Mouse (Mus musculus): Measurements from ENCODE around the gene Nrp1.

Nrp1 gene

GRCm38 (mm10) chr8:128471186-128471585, 112.8 kb downstream of the Nrp1 start:
- no peak for DNase-seq

GRCm38 (mm10) chr8:128472871-128473270, 114.5 kb downstream of the Nrp1 start:
- DNase-seq, result no peak

GRCm38 (mm10) chr8:128473456-128474239, 115.2 kb downstream of the Nrp1 start:
- no peak for DNase-seq

- no peak for DNase-seq
These were observed 116.2 kb downstream of the Nrp1 start for GRCm38 (mm10) chr8:128474614-128475013.

- no peak for DNase-seq
These were observed 117.8 kb downstream of the Nrp1 start for GRCm38 (mm10) chr8:128476206-128476605.

- DNase-seq, result no peak
These were observed 119.6 kb downstream of the Nrp1 start for GRCm38 (mm10) chr8:128478017-128478416.

GRCm38 (mm10) chr8:128479309-128480013, 121.1 kb downstream of the Nrp1 start:
- DNase-seq, result no peak

GRCm38 (mm10) chr8:128480896-128481665, 122.7 kb downstream of the Nrp1 start:
- DNase-seq, result no peak

- DNase-seq, result no peak
These were observed 124.9 kb downstream of the Nrp1 start for GRCm38 (mm10) chr8:128483344-128483743.

- no peak for DNase-seq
These were observed 126.3 kb downstream of the Nrp1 start for GRCm38 (mm10) chr8:128484720-128485124.

- DNase-seq, result no peak
These were observed 127.6 kb downstream of the Nrp1 start for GRCm38 (mm10) chr8:128486043-128486442.

GRCm38 (mm10) chr8:128487966-128488931, 129.8 kb downstream of the Nrp1 start:
- DNase-seq, result peak; percentile 23 to 33

GRCm38 (mm10) chr8:128489351-128489750, 130.9 kb downstream of the Nrp1 start:
- DNase-seq, result no peak

- peak; percentile 53 to 54 for DNase-seq
These were observed 133.0 kb downstream of the Nrp1 start for GRCm38 (mm10) chr8:128491126-128492067.

- no peak for DNase-seq
These were observed 135.4 kb downstream of the Nrp1 start for GRCm38 (mm10) chr8:128493801-128494200.

- DNase-seq, result no peak
These were observed 140.4 kb downstream of the Nrp1 start for GRCm38 (mm10) chr8:128498836-128499235.

GRCm38 (mm10) chr8:128504136-128504829, 145.9 kb downstream of the Nrp1 start:
- no peak for DNase-seq

- DNase-seq, result peak in 1 of 2 experiments; percentile 9
These were observed 147.5 kb downstream of the Nrp1 start for GRCm38 (mm10) chr8:128505866-128506265.

- no peak for DNase-seq
These were observed 150.3 kb downstream of the Nrp1 start for GRCm38 (mm10) chr8:128508723-128509122.

GRCm38 (mm10) chr8:128511021-128511420, 152.6 kb downstream of the Nrp1 start:
- no peak for DNase-seq
